Mouse (Mus musculus) CH12.LX (cell line): ENCODE measurements around the gene Olfr1494. TPM values are rescaled to one million over a fixed set of nuclear protein-coding genes. Genes with fewer than 3 reads are reported as not detected.

Experiments used
- DNase-seq: peaks from one replicate; pipeline ENCODE4 v3.0.0-alpha.2; 2013; ENCODE audit errors: extremely low read depth
- H3K27ac ChIP-seq: 2 replicates; pipeline ENCODE4 v1.5.1; 2012; ENCODE audit warnings: low read depth, mild to moderate bottlenecking, control low read depth, moderate library complexity; ENCODE audit not compliant: insufficient read depth
- H3K27me3 ChIP-seq: replicated peaks from 2 replicates; pipeline ENCODE3; 2012; ENCODE audit warnings: inconsistent platforms
- H3K36me3 ChIP-seq, 2 experiments: replicated peaks in 1 of 2; 2 replicates each; pipeline versions ENCODE3 to v1.6.1; 2012; ENCODE audit warnings: inconsistent platforms in 1 of 2, low read length in 1 of 2, mild to moderate bottlenecking in 1 of 2, mixed read lengths in 1 of 2, moderate library complexity in 1 of 2; ENCODE audit not compliant: control insufficient read depth in 1 of 2, insufficient read depth in 1 of 2
- H3K4me1 ChIP-seq, 2 experiments: 2 replicates each; pipeline ENCODE4 v1.6.1; 2012; ENCODE audit warnings: inconsistent platforms in 1 of 2, moderate library complexity in 1 of 2; ENCODE audit not compliant: insufficient read depth in 2 of 2, control insufficient read depth in 1 of 2
- H3K4me2 ChIP-seq: 2 replicates; pipeline ENCODE4 v1.6.1; 2012; ENCODE audit warnings: low read depth, mild to moderate bottlenecking, control low read depth; ENCODE audit not compliant: poor library complexity, insufficient read depth, severe bottlenecking
- H3K4me3 ChIP-seq, 3 experiments: fragments of 150-350 bp in 1 of 3; sonication (generic) in 1 of 3; replicated peaks in 1 of 3; 2 replicates each; pipeline versions ENCODE3 to v1.5.1; 2011 to 2012; ENCODE audit warnings: low read depth in 2 of 3, low read length in 2 of 3, mild to moderate bottlenecking in 2 of 3, moderate library complexity in 2 of 3, control low read depth in 1 of 3, improper control_type of control experiment in 1 of 3, inconsistent platforms in 1 of 3, mixed read lengths in 1 of 3; ENCODE audit not compliant: poor library complexity in 1 of 3
- H3K79me2 ChIP-seq: replicated peaks from 2 replicates; pipeline ENCODE4 v1.6.1; 2012; ENCODE audit warnings: mild to moderate bottlenecking, moderate library complexity; ENCODE audit not compliant: control insufficient read depth, poor library complexity, insufficient read depth, severe bottlenecking; ENCODE audit errors: extremely low read depth
- H3K9ac ChIP-seq: 2 replicates; pipeline ENCODE4 v1.6.1; 2012; ENCODE audit warnings: low read depth, mild to moderate bottlenecking, control low read depth, moderate library complexity; ENCODE audit not compliant: insufficient read depth
- H3K9me3 ChIP-seq: replicated peaks from 2 replicates; pipeline ENCODE3; 2012; ENCODE audit warnings: low read length, inconsistent platforms, mixed read lengths
- CHD1 ChIP-seq: IDR thresholded peaks from 2 replicates; pipeline ENCODE4 v1.6.1; 2012; ENCODE audit warnings: low read depth, low read length, improper control_type of control experiment, inconsistent platforms
- CHD2 ChIP-seq: IDR thresholded peaks from 2 replicates; pipeline ENCODE4 v1.6.1; 2011; ENCODE audit warnings: low read length, improper control_type of control experiment
- CTCF ChIP-seq, 2 experiments: IDR thresholded peaks in 1 of 2; conservative IDR thresholded peaks in 1 of 2; 2 replicates each; pipeline ENCODE4 v1.5.1; 2011 to 2012; ENCODE audit warnings: low read depth in 2 of 2, low read length in 2 of 2, improper control_type of control experiment in 1 of 2, inconsistent platforms in 1 of 2, mild to moderate bottlenecking in 1 of 2, moderate library complexity in 1 of 2
- ETS1 ChIP-seq: conservative IDR thresholded peaks from 2 replicates; pipeline ENCODE4 v1.6.1; 2012; ENCODE audit warnings: low read depth, mild to moderate bottlenecking, inconsistent platforms, low read length, improper control_type of control experiment, moderate library complexity
- KAT2A ChIP-seq: IDR thresholded peaks from 2 replicates; pipeline ENCODE4 v1.6.1; 2012; ENCODE audit warnings: low read length, improper control_type of control experiment, inconsistent platforms; ENCODE audit not compliant: insufficient replicate concordance
- MAFK ChIP-seq: IDR thresholded peaks from 2 replicates; pipeline ENCODE4 v1.6.1; 2011; ENCODE audit warnings: low read length, improper control_type of control experiment; ENCODE audit not compliant: insufficient replicate concordance
- MAX ChIP-seq: IDR thresholded peaks from 2 replicates; pipeline ENCODE4 v1.6.1; 2011; ENCODE audit warnings: low read length, improper control_type of control experiment
- MAZ ChIP-seq: IDR thresholded peaks from 2 replicates; pipeline ENCODE4 v1.6.1; 2012; ENCODE audit warnings: low read depth, mild to moderate bottlenecking, inconsistent platforms, low read length, improper control_type of control experiment, moderate library complexity
- MYC ChIP-seq: IDR thresholded peaks from 2 replicates; pipeline ENCODE4 v1.6.1; 2011; ENCODE audit warnings: low read depth, mild to moderate bottlenecking, improper control_type of control experiment, low read length
- PAX5 ChIP-seq: IDR thresholded peaks from 2 replicates; pipeline ENCODE4 v1.6.1; 2012; ENCODE audit warnings: low read length, inconsistent platforms, mixed read lengths
- POLR2A ChIP-seq: IDR thresholded peaks from 2 replicates; pipeline ENCODE4 v1.6.1; 2011; ENCODE audit warnings: low read depth, mild to moderate bottlenecking, improper control_type of control experiment, low read length
- RAD21 ChIP-seq: IDR thresholded peaks from 2 replicates; pipeline ENCODE4 v1.6.1; 2011; ENCODE audit warnings: low read depth, mild to moderate bottlenecking, low read length, improper control_type of control experiment, moderate library complexity
- SMC3 ChIP-seq: IDR thresholded peaks from 2 replicates; pipeline ENCODE4 v1.6.1; 2011; ENCODE audit warnings: low read depth, low read length, improper control_type of control experiment
- TBP ChIP-seq: conservative IDR thresholded peaks from 2 replicates; pipeline ENCODE4 v1.6.1; 2011; ENCODE audit warnings: low read depth, low read length, improper control_type of control experiment
- UBTF ChIP-seq: IDR thresholded peaks from 2 replicates; pipeline ENCODE4 v1.6.1; 2012; ENCODE audit warnings: low read depth, mild to moderate bottlenecking, inconsistent platforms, low read length, improper control_type of control experiment, moderate library complexity
- USF1 ChIP-seq: IDR thresholded peaks from 2 replicates; pipeline ENCODE4 v1.6.1; 2014; ENCODE audit warnings: low read depth, mild to moderate bottlenecking, inconsistent platforms, low read length, improper control_type of control experiment
- USF2 ChIP-seq: conservative IDR thresholded peaks from 2 replicates; pipeline ENCODE4 v1.6.1; 2011; ENCODE audit warnings: low read depth, low read length, improper control_type of control experiment
- ZC3H11A ChIP-seq: IDR thresholded peaks from 2 replicates; pipeline ENCODE4 v1.6.1; 2012; ENCODE audit warnings: low read depth, mild to moderate bottlenecking, inconsistent platforms, low read length, improper control_type of control experiment
- ZKSCAN1 ChIP-seq: IDR thresholded peaks from 2 replicates; pipeline ENCODE4 v1.6.1; 2012; ENCODE audit warnings: low read depth, inconsistent platforms, low read length, improper control_type of control experiment, borderline replicate concordance
- ZMIZ1 ChIP-seq: IDR thresholded peaks from 2 replicates; pipeline ENCODE4 v1.6.1; 2012; ENCODE audit warnings: low read depth, mild to moderate bottlenecking, inconsistent platforms, low read length, improper control_type of control experiment
- ZNF384 ChIP-seq: IDR thresholded peaks from 2 replicates; pipeline ENCODE4 v1.6.1; 2012; ENCODE audit warnings: low read depth, low read length, improper control_type of control experiment, inconsistent platforms
- dilution Hi-C: fragments of 300-500 bp; cut with MboI; formaldehyde crosslinking; loops from 2 replicates; pipeline ENCODE4 v1.14.3; 2020; ENCODE audit warnings: low sequenced_read_pairs; ENCODE audit not compliant: extremely low pct_unique_long_range_greater_than_20kb, extremely low pct_ligation_motif_present
- in situ Hi-C: fragments of 300-500 bp; cut with MboI; formaldehyde crosslinking; loops from 3 replicates; pipeline ENCODE4 v1.14.3; 2019; ENCODE audit warnings: low sequenced_read_pairs, low pct_ligation_motif_present, low pct_unique_long_range_greater_than_20kb, mixed read lengths
- polyA plus RNA-seq: library from polyadenylated mRNA; unstranded; fragments of >175 nt; gene quantifications from 2 replicates; pipeline ENCODE4 v1.2.1, GENCODE M21; 2012; ENCODE audit warnings: low read depth; ENCODE audit not compliant: insufficient read length
- total RNA-seq, 2 experiments: library from RNA; depleted of rRNA; stranded (reverse); fragments of 300-350 nt in 1 of 2; fragments of >200 nt in 1 of 2; gene quantifications; 2 replicates each; pipeline ENCODE4 v1.2.3; 2012 to 2014

Olfr1494 gene
- total RNA-seq (2012; rRNA removed) (not detected in 2 replicates), total RNA-seq (2014; rRNA removed) (not detected in 2 replicates), polyA plus RNA-seq (not detected in 2 replicates)

DNA sequence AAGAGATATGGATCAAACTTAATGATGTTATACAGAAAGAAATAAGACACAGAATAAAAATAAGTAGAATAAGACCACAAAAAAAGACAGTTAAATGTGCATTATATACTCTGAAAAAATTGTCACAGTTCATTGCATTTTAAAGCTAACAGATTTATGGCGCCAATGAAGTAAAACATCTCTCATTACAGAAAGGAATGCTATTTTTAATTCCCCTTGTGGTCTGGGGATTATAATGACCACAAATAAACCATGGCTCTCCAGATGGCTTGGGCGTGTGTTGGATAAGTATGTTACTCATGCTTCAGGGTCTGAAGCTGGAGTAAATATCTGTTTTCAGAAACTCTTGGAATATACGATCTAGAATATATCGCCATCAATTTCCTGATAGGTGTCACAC is at the start of gene Olfr1494:
Olfr1494 (plus strand) TSS at position 301 of the 400 bp plus-strand sequence.
- no peaks in the 10 kb centered on the region for H3K36me3 ChIP-seq
- H3K9ac ChIP-seq: no peak within 1 kb of the TSS
- no peak within 1 kb of the TSS for H3K4me2 ChIP-seq
- no peak within 1 kb of the TSS for H3K4me3 ChIP-seq
- no peak within 1 kb of the TSS for H3K27ac ChIP-seq
- in situ Hi-C loops: no loop called here
- no peaks in the 10 kb centered on the region for H3K9me3 ChIP-seq
- no peaks in the 10 kb centered on the region for H3K4me1 ChIP-seq
- dilution Hi-C loops: no loop called here
- no peak for DNase-seq
- H3K27me3 ChIP-seq: no peaks in the 10 kb centered on the region
- TF ChIP-seq POLR2A: no peak
- TF ChIP-seq RAD21: no peak
- no peak for TF ChIP-seq ZKSCAN1
- TF ChIP-seq MAX: no peak
- TF ChIP-seq USF2: no peak
- no peak for TF ChIP-seq ETS1
- no peak for TF ChIP-seq MYC
- TF ChIP-seq ZMIZ1: no peak
- no peak for TF ChIP-seq MAFK
- no peaks in the 10 kb centered on the region for H3K79me2 ChIP-seq

DNA sequence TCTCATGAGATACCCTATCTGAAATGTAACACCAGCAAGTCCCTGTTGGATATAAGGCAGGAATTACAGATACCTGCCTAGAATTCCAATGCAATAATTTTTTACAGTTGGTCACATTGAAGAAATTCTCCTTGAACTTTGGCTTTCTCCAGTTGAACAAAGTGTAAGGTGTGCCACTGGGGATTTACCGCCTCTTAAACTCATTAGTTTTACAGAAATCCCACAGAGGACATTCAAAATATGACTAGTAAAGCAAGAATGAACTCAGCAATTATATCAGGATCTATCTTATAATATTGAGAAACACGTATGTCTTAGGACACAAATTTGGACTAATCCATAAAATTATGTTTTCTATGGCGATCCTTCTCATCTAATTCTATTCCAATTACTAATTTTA is 42.6 kb upstream of the Olfr1494 start, which contains the start of gene Olfr1491:
Olfr1491 (plus strand) TSS at position 301 of the 400 bp plus-strand sequence.
- Histone ChIP-seq H3K9me3 (no peaks in the 10 kb centered on the region), H3K36me3 (no peaks in the 10 kb centered on the region), H3K27me3 (no peaks in the 10 kb centered on the region), H3K4me1 (no peaks in the 10 kb centered on the region), H3K79me2 (no peaks in the 10 kb centered on the region), H3K4me3 (no peak within 1 kb of the TSS), H3K9ac (no peak within 1 kb of the TSS), H3K4me2 (no peak within 1 kb of the TSS), H3K27ac (no peak within 1 kb of the TSS)
- DNase-seq: no peak
- in situ Hi-C loops (no loop called here), dilution Hi-C loops (no loop called here)
- TF ChIP-seq CTCF (conservative IDR thresholded peaks at IDR 0.05 in 1 of 2, IDR thresholded peaks at IDR 0.05 in 1 of 2; ENCODE audit: low read depth in 2 of 2, low read length in 2 of 2) (no peak), TBP (no peak), CHD1 (no peak), MAFK (no peak), MAX (no peak), PAX5 (no peak), MAZ (no peak)

DNA sequence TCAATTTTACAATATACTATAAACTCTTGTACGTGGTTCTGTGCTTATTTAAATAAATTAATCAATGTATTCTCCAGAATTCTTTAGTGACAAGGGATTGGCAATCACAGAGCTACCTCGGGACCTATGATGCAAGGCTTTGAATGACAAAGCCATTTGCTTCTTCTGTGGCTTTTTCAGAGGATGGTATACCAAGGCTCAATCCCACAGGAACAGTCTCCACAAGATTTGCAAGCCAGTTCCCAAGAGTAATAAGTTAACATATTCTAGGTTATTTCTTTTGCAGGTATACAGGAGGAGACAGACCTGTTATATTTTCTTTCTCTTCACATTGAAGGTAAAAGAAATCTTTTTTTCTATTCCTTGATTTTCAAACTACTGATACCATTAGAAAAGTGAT is 16.6 kb upstream of the Olfr1494 start, which contains the start of gene Olfr1493-ps1:
Olfr1493-ps1 (plus strand) TSS at position 301 of the 400 bp plus-strand sequence.
- H3K27ac ChIP-seq: no peak within 1 kb of the TSS
- H3K9ac ChIP-seq: no peak within 1 kb of the TSS
- DNase-seq: no peak
- dilution Hi-C loops: no loop called here
- H3K4me2 ChIP-seq: no peak within 1 kb of the TSS
- H3K36me3 ChIP-seq: no peaks in the 10 kb centered on the region
- H3K27me3 ChIP-seq: no peaks in the 10 kb centered on the region
- H3K79me2 ChIP-seq: no peaks in the 10 kb centered on the region
- H3K4me3 ChIP-seq: no peak within 1 kb of the TSS
- in situ Hi-C loops: no loop called here
- no peaks in the 10 kb centered on the region for H3K9me3 ChIP-seq
- H3K4me1 ChIP-seq: no peaks in the 10 kb centered on the region
- TF ChIP-seq UBTF (no peak), MAFK (no peak), USF2 (no peak), CHD2 (no peak), ZC3H11A (no peak), CTCF (conservative IDR thresholded peaks at IDR 0.05 in 1 of 2, IDR thresholded peaks at IDR 0.05 in 1 of 2; ENCODE audit: low read depth in 2 of 2, low read length in 2 of 2) (no peak), ZNF384 (no peak), SMC3 (no peak), CHD1 (no peak), TBP (no peak), POLR2A (no peak), KAT2A (no peak), USF1 (no peak), ZKSCAN1 (no peak)
- TF ChIP-seq, all 38 proteins: peak for 0
